Mouse (Mus musculus): Measurements from ENCODE around the gene Robo4.

The Robo4 gene

GRCm38 (mm10) chr9:37401802-37402201, at the start of gene Robo4:
TSS of gene Robo4 (plus strand) at chr9:37401897.
- no peak for DNase-seq (ENCODE audit: low read depth in 1 of 2, low spot score in 2 of 2)

GRCm38 (mm10) chr9:37354485-37354884, 47.2 kb upstream of the Robo4 start:
- no peak for DNase-seq (ENCODE audit: low read depth in 1 of 2, low spot score in 2 of 2)

- no peak for DNase-seq (ENCODE audit: low read depth in 1 of 2, low spot score in 2 of 2)
Measured at GRCm38 (mm10) chr9:37358713-37359330, 42.9 kb upstream of the Robo4 start.

GRCm38 (mm10) chr9:37359331-37360220, 42.1 kb upstream of the Robo4 start:
- no peak for DNase-seq (ENCODE audit: low read depth in 1 of 2, low spot score in 2 of 2)

- DNase-seq (ENCODE audit: low read depth in 1 of 2, low spot score in 2 of 2): no peak
Measured at GRCm38 (mm10) chr9:37362084-37362483, 39.6 kb upstream of the Robo4 start.

GRCm38 (mm10) chr9:37362881-37363280, 38.8 kb upstream of the Robo4 start:
- DNase-seq (ENCODE audit: low read depth in 1 of 2, low spot score in 2 of 2): no peak

GRCm38 (mm10) chr9:37363551-37363950, 38.1 kb upstream of the Robo4 start:
- DNase-seq (ENCODE audit: low read depth in 1 of 2, low spot score in 2 of 2): no peak

GRCm38 (mm10) chr9:37364392-37364791, 37.3 kb upstream of the Robo4 start:
- no peak for DNase-seq (ENCODE audit: low read depth in 1 of 2, low spot score in 2 of 2)

GRCm38 (mm10) chr9:37365706-37366105, 36.0 kb upstream of the Robo4 start:
- DNase-seq (ENCODE audit: low read depth in 1 of 2, low spot score in 2 of 2): no peak

GRCm38 (mm10) chr9:37367301-37368080, 34.2 kb upstream of the Robo4 start, which contains the start of gene Hepacam:
TSS of gene Hepacam (plus strand) at chr9:37367351.
- DNase-seq (ENCODE audit: low read depth in 1 of 2, low spot score in 2 of 2): no peak

GRCm38 (mm10) chr9:37368081-37368830, 33.4 kb upstream of the Robo4 start:
- no peak for DNase-seq (ENCODE audit: low read depth in 1 of 2, low spot score in 2 of 2)

GRCm38 (mm10) chr9:37368860-37369259, 32.8 kb upstream of the Robo4 start:
- DNase-seq (ENCODE audit: low read depth in 1 of 2, low spot score in 2 of 2): no peak

- no peak for DNase-seq (ENCODE audit: low read depth in 1 of 2, low spot score in 2 of 2)
Measured at GRCm38 (mm10) chr9:37371232-37371801, 30.4 kb upstream of the Robo4 start.

GRCm38 (mm10) chr9:37375718-37376117, 26.0 kb upstream of the Robo4 start:
- DNase-seq (ENCODE audit: low read depth in 1 of 2, low spot score in 2 of 2): no peak

- DNase-seq (ENCODE audit: low read depth in 1 of 2, low spot score in 2 of 2): no peak
Measured at GRCm38 (mm10) chr9:37383161-37383560, 18.5 kb upstream of the Robo4 start.

GRCm38 (mm10) chr9:37384284-37385182, 17.2 kb upstream of the Robo4 start:
- no peak for DNase-seq (ENCODE audit: low read depth in 1 of 2, low spot score in 2 of 2)

- DNase-seq (ENCODE audit: low read depth in 1 of 2, low spot score in 2 of 2): no peak
Measured at GRCm38 (mm10) chr9:37390891-37391290, 10.8 kb upstream of the Robo4 start.

GRCm38 (mm10) chr9:37392071-37392470, 9.6 kb upstream of the Robo4 start:
- DNase-seq (ENCODE audit: low read depth in 1 of 2, low spot score in 2 of 2): no peak

GRCm38 (mm10) chr9:37393482-37394131, 8.1 kb upstream of the Robo4 start:
- DNase-seq (ENCODE audit: low read depth in 1 of 2, low spot score in 2 of 2): no peak
